Mouse (Mus musculus): ENCODE measurements at regions not wholly inside any gene's neighbourhood (a gene's known extent, or its start where the extent isn't known, plus 50 kb on each side); places are given as distances from the start of the nearest gene placed in this dataset.

DNA sequence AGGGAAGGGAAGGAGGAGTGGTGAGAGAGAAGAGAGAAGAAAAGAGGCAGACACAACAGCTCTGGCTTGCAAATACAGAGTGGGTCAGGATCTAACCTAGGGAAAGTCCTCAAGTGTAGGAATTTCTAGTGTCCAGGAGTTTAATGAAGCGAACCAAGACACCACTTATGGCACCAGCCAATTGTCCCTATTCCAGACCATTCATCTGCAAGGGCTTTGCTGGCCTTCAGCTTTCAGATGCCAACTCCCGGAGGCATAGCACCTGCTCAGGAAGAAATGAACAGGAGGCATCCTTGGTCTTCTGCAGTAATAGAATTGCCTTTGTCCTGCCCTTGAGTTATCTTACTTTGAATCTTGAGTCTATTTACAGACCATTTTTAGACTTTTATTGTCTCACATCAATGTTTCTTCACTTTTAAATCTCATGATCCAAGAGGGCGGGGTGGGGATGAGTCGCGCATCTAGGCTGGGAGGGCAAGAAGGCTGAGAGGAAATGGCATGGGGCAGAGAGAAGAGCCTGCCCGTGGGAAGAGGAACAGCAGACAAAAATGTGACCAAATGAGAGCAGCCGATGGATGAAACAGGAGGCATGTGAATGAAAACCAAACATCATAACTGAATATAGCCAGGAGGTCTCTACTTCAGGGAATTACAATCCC lies 190.1 kb upstream of the Hmga2 start:
- no peak for DNase-seq (ENCODE audit: low read depth, low spot score)

DNA sequence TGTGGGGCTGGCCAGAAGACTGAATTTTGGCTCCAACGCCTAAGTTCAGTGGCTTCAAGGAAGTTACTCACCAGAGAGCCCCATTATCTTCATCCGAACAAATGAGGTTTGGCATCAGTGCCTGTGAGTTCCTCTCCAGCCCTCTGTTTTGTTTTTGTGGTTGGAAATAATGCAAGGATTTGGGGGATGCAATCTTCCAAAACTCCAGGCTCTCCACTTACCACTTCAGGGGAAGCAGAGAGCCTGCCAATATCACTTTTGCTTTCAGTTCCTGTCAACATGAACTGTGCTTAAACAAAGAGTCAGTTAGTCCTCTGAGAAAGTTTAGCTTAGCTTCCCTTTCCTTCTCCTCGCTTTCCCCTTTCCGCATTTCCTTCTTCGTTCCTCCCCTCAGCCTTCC lies 189.4 kb upstream of the Hmga2 start:
- no peak for DNase-seq (ENCODE audit: low read depth, low spot score)

DNA sequence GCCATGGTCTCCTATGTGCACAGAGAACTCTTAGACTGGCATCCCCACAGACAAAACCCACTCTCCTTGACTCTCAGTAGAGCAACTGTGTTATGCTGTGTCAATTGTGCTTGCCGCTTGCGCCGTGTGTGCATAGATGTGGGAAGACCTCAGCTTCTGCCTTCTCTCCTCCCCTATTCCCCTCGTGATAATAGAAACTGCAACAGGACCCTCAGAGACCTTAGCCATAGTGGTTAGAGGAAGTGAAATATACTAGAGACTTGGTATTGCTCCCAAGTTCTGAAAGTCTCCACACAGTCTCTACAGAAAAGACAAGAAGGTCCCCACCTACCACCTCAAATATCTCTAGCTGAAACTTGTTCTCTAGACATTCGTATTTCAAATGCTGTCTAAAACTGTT lies 188.2 kb upstream of the Hmga2 start:
- DNase-seq (ENCODE audit: low read depth, low spot score), result no peak

- DNase-seq (ENCODE audit: low read depth, low spot score), result no peak
These were observed 187.1 kb upstream of the Hmga2 start for GRCm38 (mm10) chr10:120663396-120663795.

DNA sequence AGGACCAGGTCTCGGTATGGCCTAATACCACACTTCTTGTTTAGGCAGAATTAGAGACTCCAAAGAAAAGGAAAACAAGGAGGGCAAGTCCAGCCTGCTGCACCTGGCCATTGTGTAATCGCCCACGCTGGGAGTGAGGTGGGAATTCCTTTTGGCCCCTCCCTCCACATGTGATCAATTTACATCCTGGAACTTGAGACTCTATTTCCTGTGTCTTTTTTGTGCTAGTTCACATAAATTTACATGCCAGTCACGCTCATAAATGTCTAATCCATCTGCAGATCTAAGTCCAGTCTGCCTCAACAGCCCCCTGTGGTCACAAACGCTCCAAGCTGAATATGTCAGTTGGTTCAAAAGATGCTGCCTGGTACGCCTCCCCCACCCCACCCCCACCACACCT lies 184.2 kb upstream of the Hmga2 start:
- no peak for DNase-seq (ENCODE audit: low read depth, low spot score)

GRCm38 (mm10) chr10:120655238-120655931 lies 179.1 kb upstream of the Hmga2 start:
- DNase-seq (ENCODE audit: low read depth, low spot score), result no peak

- no peak for DNase-seq (ENCODE audit: low read depth, low spot score)
These were observed 176.4 kb upstream of the Hmga2 start for GRCm38 (mm10) chr10:120652525-120653215.

DNA sequence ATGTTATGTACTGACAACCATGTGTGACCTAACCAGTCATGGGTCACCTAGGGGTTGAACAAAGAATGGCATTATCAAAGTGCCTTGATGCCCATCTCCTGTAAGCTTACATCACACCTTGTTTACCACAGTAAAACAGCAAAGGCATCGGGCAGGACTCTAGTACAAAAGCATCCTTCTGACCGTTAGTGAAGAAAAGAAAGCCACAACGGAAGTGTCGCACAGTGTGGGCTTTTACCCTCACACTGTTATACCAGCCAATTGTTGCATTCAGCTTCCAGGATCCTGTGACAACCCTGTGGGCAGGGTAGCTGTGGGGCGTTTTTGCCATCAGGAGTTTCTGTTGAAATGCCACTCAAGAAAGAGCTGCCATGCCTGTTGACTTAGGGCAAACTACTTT lies 175.6 kb upstream of the Hmga2 start:
- no peak for DNase-seq (ENCODE audit: low read depth, low spot score)

- no peak for DNase-seq (ENCODE audit: low read depth, low spot score)
These were observed 174.1 kb upstream of the Hmga2 start for GRCm38 (mm10) chr10:120650336-120650735.

DNA sequence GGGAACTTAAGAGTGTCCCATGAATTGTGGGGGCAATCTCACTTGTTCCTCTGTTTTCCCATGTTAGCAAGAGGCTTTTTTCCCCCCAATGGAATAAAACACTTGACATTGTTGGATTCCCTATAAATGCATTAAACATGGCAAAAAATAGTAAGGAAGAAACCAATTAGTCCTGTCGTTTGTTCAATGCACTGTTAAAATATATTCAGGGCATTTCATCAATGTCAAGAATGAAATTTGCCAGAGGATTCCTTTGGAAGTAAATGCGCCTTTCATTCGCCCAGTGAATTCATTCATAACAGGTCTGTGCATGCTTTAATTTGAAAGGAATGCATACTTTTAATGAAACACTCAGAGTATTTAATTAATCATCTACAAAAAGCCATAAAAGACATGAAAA lies 172.5 kb upstream of the Hmga2 start:
- DNase-seq (ENCODE audit: low read depth, low spot score), result no peak

GRCm38 (mm10) chr10:120648031-120648430 lies 171.8 kb upstream of the Hmga2 start:
- no peak for DNase-seq (ENCODE audit: low read depth, low spot score)

DNA sequence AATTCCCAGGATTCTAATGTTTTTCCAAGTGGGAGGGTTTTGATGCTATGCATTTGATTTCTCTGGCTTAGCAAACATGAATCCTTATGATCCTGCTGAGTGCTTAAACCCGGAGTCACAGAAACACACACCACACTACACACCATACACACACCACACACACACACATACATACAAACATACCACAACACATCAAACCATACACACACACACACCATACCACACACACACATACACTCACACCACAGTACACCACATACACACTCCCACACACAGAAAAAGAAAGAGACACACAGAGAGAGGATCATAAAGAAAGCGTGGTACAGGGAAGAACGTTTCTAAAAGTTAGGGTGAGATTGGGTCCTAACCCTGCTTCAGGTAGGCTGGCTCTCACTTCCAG lies 171.1 kb upstream of the Hmga2 start:
- no peak for DNase-seq (ENCODE audit: low read depth, low spot score)

GRCm38 (mm10) chr10:120646862-120647311 lies 170.6 kb upstream of the Hmga2 start:
- DNase-seq (ENCODE audit: low read depth, low spot score), result no peak

- no peak for DNase-seq (ENCODE audit: low read depth, low spot score)
These were observed 164.6 kb upstream of the Hmga2 start for GRCm38 (mm10) chr10:120640847-120641246.

GRCm38 (mm10) chr10:120638316-120638715 lies 162.0 kb upstream of the Hmga2 start:
- no peak for DNase-seq (ENCODE audit: low read depth, low spot score)

DNA sequence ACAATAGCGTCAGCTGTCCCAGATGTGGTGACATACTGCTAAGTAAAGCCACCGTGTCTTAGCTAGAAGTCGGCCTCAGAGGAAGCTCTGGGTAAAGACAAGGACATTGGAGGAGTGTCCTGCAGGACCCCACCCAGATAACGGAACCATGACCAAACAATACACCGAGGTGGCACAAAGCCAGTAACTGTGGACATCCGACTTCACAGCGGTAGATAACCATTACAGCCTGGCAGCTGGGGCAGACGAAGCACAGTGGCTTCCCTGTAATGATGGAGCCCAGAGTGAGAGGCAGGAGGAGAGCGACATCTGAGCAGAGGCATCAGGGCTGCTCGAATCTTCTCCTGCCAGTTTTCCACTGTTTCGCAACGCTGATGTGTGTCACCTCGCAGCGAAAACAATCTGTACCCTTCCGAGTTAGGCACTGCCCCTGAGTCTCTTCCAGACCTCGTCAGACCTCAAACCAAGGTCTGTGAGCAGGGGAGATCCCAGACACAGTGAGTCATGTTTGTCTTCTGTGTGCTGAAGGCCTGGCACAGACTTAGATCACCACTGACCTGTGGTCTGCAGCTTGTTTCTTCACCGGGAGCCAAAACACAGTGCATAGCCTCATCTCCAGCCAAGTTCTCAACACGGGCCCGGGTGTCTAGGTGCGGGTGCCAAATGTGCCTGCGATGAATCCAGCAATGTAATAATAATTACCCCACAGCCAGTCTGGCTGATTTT lies 159.7 kb upstream of the Hmga2 start:
- DNase-seq (ENCODE audit: low read depth, low spot score), result no peak

GRCm38 (mm10) chr10:120635194-120635593 lies 158.9 kb upstream of the Hmga2 start:
- DNase-seq (ENCODE audit: low read depth, low spot score), result no peak

DNA sequence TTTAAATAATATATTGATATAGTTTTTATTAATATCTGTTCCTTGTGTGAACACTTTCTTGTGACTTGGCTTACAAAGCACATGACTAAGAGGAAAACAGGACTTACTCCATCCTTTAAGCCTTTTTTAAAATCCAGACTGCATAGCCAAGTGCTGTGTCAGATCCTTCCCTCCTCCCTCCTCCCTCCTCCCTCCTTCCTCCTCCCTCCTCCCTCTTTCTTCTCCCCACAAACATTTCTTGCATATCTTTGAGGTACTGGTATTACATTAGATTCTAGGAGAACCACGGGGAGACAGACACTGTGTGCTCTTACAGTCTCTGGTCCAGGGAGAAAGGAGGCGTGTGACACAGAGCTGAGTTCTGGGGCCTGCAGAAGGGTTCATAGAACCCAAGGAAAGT lies 155.8 kb upstream of the Hmga2 start:
- DNase-seq (ENCODE audit: low read depth, low spot score), result no peak

GRCm38 (mm10) chr10:120628066-120628465 lies 151.8 kb upstream of the Hmga2 start:
- no peak for DNase-seq (ENCODE audit: low read depth, low spot score)

- DNase-seq (ENCODE audit: low read depth, low spot score), result no peak
These were observed 149.2 kb upstream of the Hmga2 start for GRCm38 (mm10) chr10:120625474-120625873.

DNA sequence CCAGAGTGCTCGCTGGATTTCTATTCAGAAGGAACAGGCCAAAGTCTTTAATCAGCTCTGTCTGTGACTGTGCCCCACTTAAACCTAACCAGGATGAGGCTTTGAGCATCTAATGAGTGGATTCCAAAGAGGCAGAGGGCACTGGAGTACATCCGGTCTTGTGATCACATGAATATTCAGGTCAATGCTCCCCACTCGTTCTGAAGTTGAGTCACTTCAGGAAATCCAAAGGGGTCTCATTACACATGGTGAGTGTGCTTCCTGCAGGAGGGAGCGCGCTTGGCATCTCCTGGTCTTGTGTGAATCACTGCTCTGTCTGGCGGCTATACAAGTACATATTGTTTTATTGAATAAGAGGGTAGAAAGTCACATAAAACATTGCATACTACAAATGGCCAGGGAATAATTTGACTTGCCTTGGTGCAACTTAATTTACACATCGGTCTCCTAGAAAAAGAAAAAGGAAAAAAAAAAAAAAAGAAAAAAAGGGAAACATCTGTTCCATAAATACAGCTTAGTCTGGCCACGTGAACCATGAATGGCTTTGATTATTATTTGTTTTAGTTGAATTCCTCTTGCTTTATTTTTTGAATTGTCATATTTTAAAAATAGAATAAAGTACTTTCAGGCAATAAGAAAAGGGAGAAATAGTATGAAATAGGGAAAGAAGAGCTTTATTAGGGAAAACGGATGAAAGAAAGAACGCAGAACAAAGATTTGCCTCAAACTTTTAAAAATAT lies 148.1 kb upstream of the Hmga2 start:
- DNase-seq (ENCODE audit: low read depth, low spot score), result no peak
